In the genomic region with DNA sequence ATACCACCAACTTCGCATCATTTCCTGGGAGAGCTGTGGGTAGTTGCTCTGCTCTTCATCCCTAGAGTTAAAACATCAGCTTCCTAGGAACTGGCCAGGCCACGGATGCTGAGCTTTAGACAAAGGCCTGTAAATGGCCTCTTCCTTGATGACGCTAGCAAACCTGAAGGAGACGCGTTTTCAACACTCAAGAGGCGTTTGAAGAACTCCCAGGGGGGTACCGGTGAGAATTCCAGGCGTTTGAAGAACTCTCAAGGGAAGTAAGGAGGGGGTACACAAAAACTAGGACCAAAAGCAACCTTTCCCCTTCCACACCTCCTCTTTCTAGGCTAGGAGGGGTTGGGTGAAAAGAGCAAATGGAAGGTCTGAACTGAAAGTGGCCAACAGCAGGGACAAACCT, we compare ENCODE assay signal across 8 mouse cellular contexts. TPM values are rescaled to one million over a fixed set of nuclear protein-coding genes. Genes with fewer than 3 reads are reported as not detected.
DNase-seq lines count a peak whose midpoint lies in the region; ATAC-seq lines count a peak whose summit lies in the region.

No protein-coding gene starts in this region.

- no peaks in the 10 kb centered on the region; the same call in 1 of the 2 replicates for H3K4me1 ChIP-seq in brown adipose tissue, adult 24 weeks (ENCODE audit: control insufficient read depth, insufficient read depth, insufficient read length, low read length)
- H3K4me1 ChIP-seq in hindbrain, embryonic 12.5 days, result peaks cover 33% of the 10 kb centered on the region
- peaks cover 24% of the 10 kb centered on the region for H3K4me1 ChIP-seq in midbrain, embryonic 13.5 days (replicated peaks)

- ATAC-seq in hindbrain, embryonic 12.5 days (ENCODE audit: low FRiP score), result 0 out of 2 replicates have a peak, but pooled peaks have one; percentile 27
- ATAC-seq in midbrain, embryonic 13.5 days, result peak; percentile 21; the same call in 1 of the 2 replicates

- H3K36me3 ChIP-seq in hindbrain, embryonic 12.5 days, result no peaks in the 10 kb centered on the region
- no peaks in the 10 kb centered on the region for H3K36me3 ChIP-seq in midbrain, embryonic 13.5 days

- H3K27me3 ChIP-seq in hindbrain, embryonic 12.5 days, result peaks cover 41% of the 10 kb centered on the region
- peaks cover 54% of the 10 kb centered on the region for H3K27me3 ChIP-seq in midbrain, embryonic 13.5 days

- H3K4me3 ChIP-seq in brown adipose tissue, adult 24 weeks (ENCODE audit: insufficient read depth, low read depth, low read length), result peak overlapping the region; percentile 41; the same call in 1 of the 2 replicates
- peak overlapping the region; percentile 49 for H3K4me3 ChIP-seq in hindbrain, embryonic 12.5 days
- H3K4me3 ChIP-seq in midbrain, embryonic 13.5 days (replicated peaks), result peak overlapping the region; percentile 46

- H3K9ac ChIP-seq in hindbrain, embryonic 12.5 days, result peak overlapping the region; percentile 59
- H3K9ac ChIP-seq in midbrain, embryonic 13.5 days (replicated peaks), result peak overlapping the region; percentile 63; the same call in 1 of the 2 replicates

- peak overlapping the region; percentile 80 for H3K4me2 ChIP-seq in hindbrain, embryonic 12.5 days (replicated peaks)
- H3K4me2 ChIP-seq in midbrain, embryonic 13.5 days (replicated peaks), result peak overlapping the region; percentile 76

- WGBS in hindbrain, embryonic 12.5 days, result 1% methylated on average over 8 of the region's 8 CpGs
- 6% methylated on average over 8 of the region's 8 CpGs for WGBS in midbrain, embryonic 13.5 days

- DNase-seq in kidney, adult 18-20 months, result peak; percentile 12
- no peak for DNase-seq in kidney, postnatal 10 days
- no peak for DNase-seq in urinary bladder, adult 2 months (ENCODE audit: low spot score)
- no peak for DNase-seq in frontal cortex, postnatal 14 days (ENCODE audit: low spot score in 2 of 2)
- no peak for DNase-seq in Muller cell, postnatal 12 days (ENCODE audit: inconsistent ontology term)

- no peak overlapping the region for H3K27ac ChIP-seq in brown adipose tissue, adult 24 weeks (replicated peaks; ENCODE audit: low read depth, low read length)
- peak overlapping the region; percentile 5; the same call in 1 of the 2 replicates for H3K27ac ChIP-seq in hindbrain, embryonic 12.5 days
- no peak overlapping the region for H3K27ac ChIP-seq in midbrain, embryonic 13.5 days

- no peaks in the 10 kb centered on the region for H3K9me3 ChIP-seq in hindbrain, embryonic 12.5 days (replicated peaks)
- no peaks in the 10 kb centered on the region for H3K9me3 ChIP-seq in midbrain, embryonic 13.5 days

RNA-seq across cellular contexts. Expression of a gene that starts 1.5 kb away (rescaled TPM):
- 2.1 and 2.2 TPM in 2 replicates for polyA plus RNA-seq in brown adipose tissue, adult 24 weeks (2012; ENCODE audit: insufficient read depth, insufficient read length, missing spikeins)
- polyA plus RNA-seq in hindbrain, embryonic 12.5 days (2016; fragmentation: Nextera tagmentation; extraction: Ambion mirVana), result 53.2 and 57.8 TPM in 2 replicates
- 24.8 and 28.4 TPM in 2 replicates for polyA plus RNA-seq in midbrain, embryonic 13.5 days (2015; fragmentation: Nextera tagmentation; extraction: Ambion mirVana)
- 70.6 and 71.2 TPM in 2 replicates for polyA plus RNA-seq in urinary bladder, adult 2 months (2012; rRNA removed)
